Mouse (Mus musculus) C2C12 (cell line): ENCODE results near the gene Art1. TPM values are rescaled to one million over a fixed set of nuclear protein-coding genes. Genes with fewer than 3 reads are reported as not detected.
A peak's percentile ranks its signal among the peaks of the same experiment; 100 is the strongest.

Experiments
- H3K27me3 ChIP-seq: one replicate; pipeline ENCODE4 v1.6.1; 2011; ENCODE audit not compliant: control insufficient read depth, insufficient read depth, insufficient read length
- H3K36me3 ChIP-seq: one replicate; pipeline ENCODE4 v1.6.1; 2011; ENCODE audit not compliant: control insufficient read depth, insufficient read depth
- H3K4me3 ChIP-seq: one replicate; pipeline ENCODE4 v1.5.1; 2011; ENCODE audit warnings: mild to moderate bottlenecking, control low read depth; ENCODE audit not compliant: poor library complexity, insufficient read depth, severe bottlenecking
- H3K79me2 ChIP-seq: one replicate; pipeline ENCODE4 v1.6.1; 2011; ENCODE audit not compliant: control insufficient read depth, insufficient read depth
- H3K79me3 ChIP-seq: one replicate; pipeline ENCODE4 v1.6.1; 2011; ENCODE audit warnings: low read depth, control low read depth
- H3ac ChIP-seq: one replicate; pipeline ENCODE3; 2011; ENCODE audit warnings: low read depth; ENCODE audit not compliant: control insufficient read depth, insufficient read length
- CEBPB ChIP-seq: IDR thresholded peaks from one replicate; pipeline ENCODE4 v1.6.1; 2011; ENCODE audit warnings: low read depth, mild to moderate bottlenecking, control low read depth, moderate library complexity
- CTCF ChIP-seq: IDR thresholded peaks from one replicate; pipeline ENCODE4 v1.5.1; 2011; ENCODE audit not compliant: control insufficient read depth, insufficient read depth, insufficient read length
- FOSL1 ChIP-seq: IDR thresholded peaks from one replicate; pipeline ENCODE4 v1.8.0; 2011; ENCODE audit warnings: mild to moderate bottlenecking, low read length; ENCODE audit not compliant: poor library complexity, insufficient read depth, severe bottlenecking
- MAX ChIP-seq: IDR thresholded peaks from one replicate; pipeline ENCODE4 v1.6.1; 2011; ENCODE audit warnings: mild to moderate bottlenecking, control low read depth
- MYOD1 ChIP-seq: IDR thresholded peaks from one replicate; pipeline ENCODE4 v1.6.1; 2011; ENCODE audit warnings: low read depth; ENCODE audit not compliant: control insufficient read depth, insufficient read length
- MYOG ChIP-seq: IDR thresholded peaks from one replicate; pipeline ENCODE4 v1.6.1; 2011; ENCODE audit not compliant: control insufficient read depth, insufficient read length; ENCODE audit errors: extremely low read depth
- USF1 ChIP-seq: IDR thresholded peaks from one replicate; pipeline ENCODE4 v1.6.1; 2011; ENCODE audit warnings: low read depth, mild to moderate bottlenecking, control low read depth, moderate library complexity
- long read RNA-seq, 2 experiments: library from polyadenylated mRNA; unstranded; transcript quantifications; one replicate each; pipeline ENCODE4 v2.0.0; 2019 to 2020
- polyA plus RNA-seq: library from polyadenylated mRNA; unstranded; fragments of >200 nt; fragmentation: generic; extraction: Trizol; gene quantifications from one replicate; pipeline ENCODE4 v1.2.1, GENCODE M21; 2012; ENCODE audit warnings: missing spikeins

Art1 gene
- 0.05 TPM for polyA plus RNA-seq
- long read RNA-seq, experiment 1, partial matches to known transcripts = 0 of 2 reads
- long read RNA-seq, experiment 1, other reads (novel, unspliced or antisense) = 0 of 2 reads
- long read RNA-seq, experiment 2 = 0 reads

GRCm38 (mm10) chr7:102101487-102101886, at the start of gene Art1:
Art1 (plus strand) TSS chr7:102101743.
- Histone ChIP-seq H3K27me3 (peaks cover 3% of the 10 kb centered on the region), H3K4me3 (no peak within 1 kb of the TSS), H3K79me3 (no peaks in the 10 kb centered on the region), H3K79me2 (no peaks in the 10 kb centered on the region), H3ac (no peak within 1 kb of the TSS), H3K36me3 (no peaks in the 10 kb centered on the region)
- TF ChIP-seq MAX = no peak
- TF ChIP-seq CEBPB = no peak
- TF ChIP-seq CTCF = no peak
- no peak for TF ChIP-seq MYOD1
- no peak for TF ChIP-seq FOSL1
- no peak for TF ChIP-seq MYOG
- no peak for TF ChIP-seq USF1

GRCm38 (mm10) chr7:102061353-102061752, 40.2 kb upstream of the Art1 start:
- TF ChIP-seq MYOG (no peak), MAX (no peak), FOSL1 (no peak), CTCF (no peak), MYOD1 (no peak), USF1 (no peak), CEBPB (no peak)
- H3K36me3 ChIP-seq = peaks cover 19% of the 10 kb centered on the region
- H3K79me3 ChIP-seq = peaks cover 39% of the 10 kb centered on the region
- no peaks in the 10 kb centered on the region for H3K27me3 ChIP-seq
- H3K79me2 ChIP-seq = peaks cover 56% of the 10 kb centered on the region
- H3ac ChIP-seq = no peak overlapping the region
- H3K4me3 ChIP-seq = no peak overlapping the region

GRCm38 (mm10) chr7:102062203-102062602, 39.3 kb upstream of the Art1 start:
- peaks cover 14% of the 10 kb centered on the region for H3K36me3 ChIP-seq
- H3K27me3 ChIP-seq = no peaks in the 10 kb centered on the region
- no peak overlapping the region for H3ac ChIP-seq
- H3K79me3 ChIP-seq = peaks cover 41% of the 10 kb centered on the region
- TF ChIP-seq MYOD1 (no peak), MYOG (no peak), FOSL1 (no peak), CEBPB (no peak), CTCF (no peak), MAX (no peak), USF1 (no peak)
- peaks cover 62% of the 10 kb centered on the region for H3K79me2 ChIP-seq
- no peak overlapping the region for H3K4me3 ChIP-seq

GRCm38 (mm10) chr7:102063891-102064290, 37.7 kb upstream of the Art1 start:
- Histone ChIP-seq H3K4me3 (no peak overlapping the region), H3K27me3 (no peaks in the 10 kb centered on the region), H3K79me3 (peaks cover 41% of the 10 kb centered on the region), H3K36me3 (peaks cover 14% of the 10 kb centered on the region), H3ac (no peak overlapping the region), H3K79me2 (peaks cover 68% of the 10 kb centered on the region)
- TF ChIP-seq MYOG = no peak
- no peak for TF ChIP-seq MAX
- no peak for TF ChIP-seq MYOD1
- TF ChIP-seq FOSL1 = no peak
- no peak for TF ChIP-seq CEBPB
- TF ChIP-seq USF1 = no peak
- no peak for TF ChIP-seq CTCF

GRCm38 (mm10) chr7:102064655-102065045, 36.9 kb upstream of the Art1 start:
- H3K79me3 ChIP-seq = peaks cover 37% of the 10 kb centered on the region
- no peaks in the 10 kb centered on the region for H3K27me3 ChIP-seq
- peak overlapping the region; percentile 56 for H3K4me3 ChIP-seq
- peaks cover 63% of the 10 kb centered on the region for H3K79me2 ChIP-seq
- no peak for TF ChIP-seq MYOG
- TF ChIP-seq USF1 = no peak
- no peak for TF ChIP-seq CEBPB
- TF ChIP-seq FOSL1 = no peak
- TF ChIP-seq MAX = no peak
- no peak for TF ChIP-seq CTCF
- TF ChIP-seq MYOD1 = no peak
- peak overlapping the region; percentile 63 for H3ac ChIP-seq
- peaks cover 12% of the 10 kb centered on the region for H3K36me3 ChIP-seq

GRCm38 (mm10) chr7:102065046-102065891, 36.3 kb upstream of the Art1 start, which contains the start of the genes Rnf121, Xndc1 and Xntrpc:
Rnf121 (minus strand) TSS chr7:102065469.
Xndc1 (plus strand) TSS chr7:102065511.
Xntrpc (plus strand) TSS chr7:102065713.
- H3K36me3 ChIP-seq = peaks cover 7% of the 10 kb centered on the region
- peak within 1 kb of the TSS; percentile 71 for H3ac ChIP-seq
- H3K4me3 ChIP-seq = peak within 1 kb of the TSS; percentile 56
- H3K27me3 ChIP-seq = no peaks in the 10 kb centered on the region
- peaks cover 34% of the 10 kb centered on the region for H3K79me3 ChIP-seq
- peaks cover 57% of the 10 kb centered on the region for H3K79me2 ChIP-seq
- TF ChIP-seq MYOD1 (peak; percentile 83), MYOG (no peak), CEBPB (no peak), FOSL1 (no peak), USF1 (no peak), CTCF (no peak), MAX (peak; percentile 27)
